Comparison of ENCODE assay signal across 22 mouse cellular contexts in genomic region chr3:58245361-58245760, GRCm38 (mm10).
DNase-seq lines count a peak whose midpoint lies in the region; ATAC-seq and TF ChIP-seq lines count a peak whose summit lies in the region.
"Had no signal": no experiment of that assay in that cellular context is flagged by ENCODE, and none has a peak within 500 bp of the region (broad histone marks: within the 10 kb centered on the region; RNA-seq: fewer than 3 reads in every experiment).

No protein-coding gene starts in this region.

- TF ChIP-seq EP300 in lung, postnatal 0 days (IDR thresholded peaks at IDR 0.05): no peak

- no peak overlapping the region for H3K27ac ChIP-seq in kidney, embryonic 16.5 days (ENCODE audit: low read length)
- H3K27ac ChIP-seq in lung, postnatal 0 days (ENCODE audit: low read length): no peak overlapping the region
- H3K27ac ChIP-seq: embryonic facial prominence, embryonic 15.5 days; forebrain, embryonic 13.5 days; heart, embryonic 13.5 days; liver, embryonic 13.5 days; lung, embryonic 15.5 days had no signal

- POLR2A ChIA-PET in Patski (lab: Charles Lee): no interaction called here

- no peak for DNase-seq in kidney, postnatal 4 days
- DNase-seq in Patski (ENCODE audit: low read depth, low spot score): no peak
- peak; percentile 48 for DNase-seq in embryo, embryonic 10.5 days (ENCODE audit: low spot score)
- DNase-seq in mesoderm, embryonic 11.5 days (ENCODE audit: low read depth, low spot score): peak; percentile 59
- no peak for DNase-seq in lung, postnatal 0 days (ENCODE audit: low spot score)
- DNase-seq in right cerebral cortex, postnatal 10 days (ENCODE audit: low spot score in 2 of 2): no peak
- DNase-seq: adrenal gland, postnatal 14 days; cerebellum, adult 18-20 months; cerebellum, postnatal 36 days; heart, postnatal 36 days; layer of hippocampus, postnatal 36 days; liver, embryonic 13.5 days; thymus, postnatal 4 days had no signal

- no peaks in the 10 kb centered on the region for H3K36me3 ChIP-seq in kidney, embryonic 16.5 days (ENCODE audit: insufficient read depth, low read length)
- no peaks in the 10 kb centered on the region for H3K36me3 ChIP-seq in lung, postnatal 0 days (ENCODE audit: insufficient read depth, low read length)
- H3K36me3 ChIP-seq: embryonic facial prominence, embryonic 15.5 days; G1E; heart, embryonic 13.5 days; liver, embryonic 13.5 days; lung, embryonic 15.5 days had no signal

- WGBS in kidney, embryonic 16.5 days: 8% methylated on average over 5 of the region's 5 CpGs
- WGBS in lung, postnatal 0 days: 41% methylated on average over 5 of the region's 5 CpGs

- H3K9ac ChIP-seq in kidney, embryonic 16.5 days (replicated peaks; ENCODE audit: low read length): no peak overlapping the region
- no peak overlapping the region for H3K9ac ChIP-seq in lung, postnatal 0 days (replicated peaks; ENCODE audit: low read depth)
- H3K9ac ChIP-seq: embryonic facial prominence, embryonic 15.5 days; forebrain, embryonic 13.5 days; heart, embryonic 13.5 days; liver, embryonic 13.5 days; lung, embryonic 15.5 days had no signal

- in situ Hi-C loops in Patski (cut with MboI; ENCODE audit: low pct_unique_long_range_greater_than_20kb): no loop called here

- peaks cover 5% of the 10 kb centered on the region for H3K4me1 ChIP-seq in kidney, embryonic 16.5 days (ENCODE audit: insufficient read depth, low read length)
- no peaks in the 10 kb centered on the region for H3K4me1 ChIP-seq in lung, postnatal 0 days (ENCODE audit: insufficient read depth, low read depth, low read length)
- H3K4me1 ChIP-seq: embryonic facial prominence, embryonic 15.5 days; forebrain, embryonic 13.5 days; heart, embryonic 13.5 days; liver, embryonic 13.5 days; lung, embryonic 15.5 days had no signal

- H3K4me2 ChIP-seq in kidney, embryonic 16.5 days (replicated peaks; ENCODE audit: low read depth, low read length): no peak overlapping the region
- no peak overlapping the region for H3K4me2 ChIP-seq in lung, postnatal 0 days (replicated peaks; ENCODE audit: low read depth, low read length)
- H3K4me2 ChIP-seq: embryonic facial prominence, embryonic 15.5 days; forebrain, embryonic 13.5 days; heart, embryonic 13.5 days; liver, embryonic 13.5 days; lung, embryonic 15.5 days had no signal

- no peaks in the 10 kb centered on the region for H3K27me3 ChIP-seq in kidney, embryonic 16.5 days (ENCODE audit: insufficient read depth, low read length)
- no peaks in the 10 kb centered on the region for H3K27me3 ChIP-seq in Patski
- no peaks in the 10 kb centered on the region for H3K27me3 ChIP-seq in lung, postnatal 0 days (replicated peaks; ENCODE audit: insufficient read depth, low read length)
- H3K27me3 ChIP-seq: embryonic facial prominence, embryonic 15.5 days; forebrain, embryonic 13.5 days; heart, embryonic 13.5 days; liver, embryonic 13.5 days; lung, embryonic 15.5 days had no signal

- CTCF ChIA-PET in Patski (lab: Charles Lee): interaction anchor here (0.9 to 1.4 kb wide), 2 partner anchors 12 to 15 kb away, joined by 3 read pairs; no protein-coding TSS in a partner anchor

- peak; percentile 57; the same call in 1 of the 2 replicates for ATAC-seq in kidney, embryonic 16.5 days (ENCODE audit: low FRiP score, low TSS enrichment)
- ATAC-seq in Patski: peak; percentile 15
- ATAC-seq in lung, postnatal 0 days: no peak
- no peak for ATAC-seq in erythroblast, adult 5-6 weeks (replicated peaks; ENCODE audit: low FRiP score, poor library complexity, severe bottlenecking)
- ATAC-seq: forebrain, embryonic 13.5 days; intestine, postnatal 0 days; midbrain, embryonic 16.5 days had no signal

- no peak overlapping the region for H3K4me3 ChIP-seq in kidney, embryonic 16.5 days (ENCODE audit: low read length)
- no peak overlapping the region for H3K4me3 ChIP-seq in lung, postnatal 0 days (ENCODE audit: low read depth, low read length)
- H3K4me3 ChIP-seq: embryonic facial prominence, embryonic 15.5 days; forebrain, embryonic 13.5 days; heart, embryonic 13.5 days; liver, embryonic 13.5 days; lung, embryonic 15.5 days had no signal

- no peaks in the 10 kb centered on the region for H3K9me3 ChIP-seq in kidney, embryonic 16.5 days (ENCODE audit: low read length)
- no peaks in the 10 kb centered on the region for H3K9me3 ChIP-seq in lung, postnatal 0 days (ENCODE audit: low read length)
- H3K9me3 ChIP-seq: embryonic facial prominence, embryonic 15.5 days; forebrain, embryonic 13.5 days; G1E; heart, embryonic 13.5 days; liver, embryonic 13.5 days; lung, embryonic 15.5 days had no signal

- TF ChIP-seq CTCF in Patski (IDR thresholded peaks at IDR 0.05): no peak
- TF ChIP-seq CTCF in lung, postnatal 0 days (IDR thresholded peaks at IDR 0.05): no peak

Comparison
In these comparisons a context has a peak if more than half of its experiments do, and no peak if none do; other contexts are left out.
1. ATAC-seq: peak in kidney, embryonic 16.5 days (single experiment) and Patski (single experiment); none in lung, postnatal 0 days (single experiment) and erythroblast, adult 5-6 weeks (single experiment).
2. DNase-seq: peak in embryo, embryonic 10.5 days (single experiment) and mesoderm, embryonic 11.5 days (single experiment); none in kidney, postnatal 4 days (0 of 2), Patski (single experiment), lung, postnatal 0 days (single experiment) and right cerebral cortex, postnatal 10 days (0 of 2).